Mouse (Mus musculus): ENCODE results near the gene B4galt5. TPM values are rescaled to one million over a fixed set of nuclear protein-coding genes. Genes with fewer than 3 reads are reported as not detected.

The B4galt5 gene
- total and polyA plus RNA-seq, 3 experiments, result 12.5 to 17.6 (median 13.5) TPM

GRCm38 (mm10) chr2:167305382-167306272 lies 43.4 kb downstream of the B4galt5 start:
- Histone ChIP-seq H3K4me3 (replicated peaks in 1 of 3; ENCODE audit: low read depth in 2 of 3, low read length in 2 of 3, poor library complexity in 1 of 3) (no peak overlapping the region), H3K9me3 (replicated peaks; ENCODE audit: low read length) (no peaks in the 10 kb centered on the region), H3K27me3 (replicated peaks) (no peaks in the 10 kb centered on the region), H3K79me2 (replicated peaks; ENCODE audit: control insufficient read depth, extremely low read depth, insufficient read depth, poor library complexity, severe bottlenecking) (no peaks in the 10 kb centered on the region), H3K4me1 (ENCODE audit: control insufficient read depth in 1 of 2, insufficient read depth in 2 of 2) (no peaks in the 10 kb centered on the region), H3K27ac (ENCODE audit: insufficient read depth, low read depth) (no peak overlapping the region), H3K36me3 (replicated peaks in 1 of 2; ENCODE audit: control insufficient read depth in 1 of 2, insufficient read depth in 1 of 2, low read length in 1 of 2) (peaks cover 75 to 94% of the 10 kb centered on the region in 2 experiments), H3K9ac (ENCODE audit: insufficient read depth, low read depth) (no peak overlapping the region), H3K4me2 (ENCODE audit: insufficient read depth, low read depth, poor library complexity, severe bottlenecking) (no peak overlapping the region)
- in situ Hi-C loops (cut with MboI; ENCODE audit: low pct_ligation_motif_present, low pct_unique_long_range_greater_than_20kb, low sequenced_read_pairs), result no loop called here
- dilution Hi-C loops (cut with MboI; ENCODE audit: extremely low pct_ligation_motif_present, extremely low pct_unique_long_range_greater_than_20kb, low sequenced_read_pairs), result no loop called here
- DNase-seq (ENCODE audit: extremely low read depth), result no peak
- TF ChIP-seq MYC (IDR thresholded peaks at IDR 0.05; ENCODE audit: low read depth, low read length), result no peak
- no peak for TF ChIP-seq RCOR1 (conservative IDR thresholded peaks at IDR 0.05; ENCODE audit: low read depth, low read length)
- no peak for TF ChIP-seq EP300 (IDR thresholded peaks at IDR 0.05; ENCODE audit: low read length)
- no peak for TF ChIP-seq KAT2A (IDR thresholded peaks at IDR 0.05; ENCODE audit: insufficient replicate concordance, low read length)
- no peak for TF ChIP-seq USF2 (conservative IDR thresholded peaks at IDR 0.05; ENCODE audit: low read depth, low read length)
- TF ChIP-seq HCFC1 (IDR thresholded peaks at IDR 0.05; ENCODE audit: low read depth, low read length), result no peak
- TF ChIP-seq JUND (conservative IDR thresholded peaks at IDR 0.05; ENCODE audit: low read depth, low read length), result no peak
- no peak for TF ChIP-seq POLR2A (IDR thresholded peaks at IDR 0.05; ENCODE audit: low read depth, low read length)
- TF ChIP-seq UBTF (IDR thresholded peaks at IDR 0.05; ENCODE audit: low read depth, low read length), result no peak
- TF ChIP-seq NRF1 (IDR thresholded peaks at IDR 0.05; ENCODE audit: low read depth, low read length), result no peak
- no peak for TF ChIP-seq USF1 (IDR thresholded peaks at IDR 0.05; ENCODE audit: low read depth, low read length)
- TF ChIP-seq ZMIZ1 (IDR thresholded peaks at IDR 0.05; ENCODE audit: low read depth, low read length), result no peak
- TF ChIP-seq ZNF384 (IDR thresholded peaks at IDR 0.05; ENCODE audit: low read depth, low read length), result no peak

- H3K27me3 ChIP-seq (replicated peaks), result no peaks in the 10 kb centered on the region
- H3K9me3 ChIP-seq (replicated peaks; ENCODE audit: low read length), result no peaks in the 10 kb centered on the region
- no peak overlapping the region for H3K4me3 ChIP-seq (replicated peaks in 1 of 3; ENCODE audit: low read depth in 2 of 3, low read length in 2 of 3, poor library complexity in 1 of 3)
- dilution Hi-C loops (cut with MboI; ENCODE audit: extremely low pct_ligation_motif_present, extremely low pct_unique_long_range_greater_than_20kb, low sequenced_read_pairs), result no loop called here
- peaks cover 80 to 93% of the 10 kb centered on the region in 2 experiments for H3K36me3 ChIP-seq (replicated peaks in 1 of 2; ENCODE audit: control insufficient read depth in 1 of 2, insufficient read depth in 1 of 2, low read length in 1 of 2)
- TF ChIP-seq POLR2A (IDR thresholded peaks at IDR 0.05; ENCODE audit: low read depth, low read length), result no peak
- in situ Hi-C loops (cut with MboI; ENCODE audit: low pct_ligation_motif_present, low pct_unique_long_range_greater_than_20kb, low sequenced_read_pairs), result no loop called here
- H3K79me2 ChIP-seq (replicated peaks; ENCODE audit: control insufficient read depth, extremely low read depth, insufficient read depth, poor library complexity, severe bottlenecking), result no peaks in the 10 kb centered on the region
- no peak for DNase-seq (ENCODE audit: extremely low read depth)
- H3K4me1 ChIP-seq (ENCODE audit: control insufficient read depth in 1 of 2, insufficient read depth in 2 of 2), result no peaks in the 10 kb centered on the region
- no peak overlapping the region for H3K9ac ChIP-seq (ENCODE audit: insufficient read depth, low read depth)
- H3K4me2 ChIP-seq (ENCODE audit: insufficient read depth, low read depth, poor library complexity, severe bottlenecking), result no peak overlapping the region
- no peak overlapping the region for H3K27ac ChIP-seq (ENCODE audit: insufficient read depth, low read depth)
These were observed 44.2 kb downstream of the B4galt5 start for GRCm38 (mm10) chr2:167304651-167305381.
